Mouse (Mus musculus) hindbrain, embryonic 14.5 days (tissue): Measurements from ENCODE around the gene Micall1. TPM values are rescaled to one million over a fixed set of nuclear protein-coding genes. Genes with fewer than 3 reads are reported as not detected.

Experiments
- ATAC-seq: fragments of 200-750 bp; cut with Nextera tagmentation; 2 replicates; pipeline ENCODE4 v1.8.0; 2017; ENCODE audit warnings: moderate number of reproducible peaks, mild to moderate bottlenecking, moderate TSS enrichment, moderate library complexity; ENCODE audit not compliant: low FRiP score
- DNase-seq: peaks from one replicate; pipeline ENCODE4 v3.0.0-alpha.2; 2015; ENCODE audit warnings: low spot score
- H3K27ac ChIP-seq: fragments of 300-500 bp; sonication (generic); 2 replicates; pipeline ENCODE4 v1.5.1; 2014; ENCODE audit warnings: mild to moderate bottlenecking, moderate library complexity
- H3K27me3 ChIP-seq: fragments of 300-500 bp; sonication (generic); 2 replicates; pipeline ENCODE4 v1.6.1; 2014; ENCODE audit warnings: mild to moderate bottlenecking, low read length, mixed read lengths; ENCODE audit not compliant: control insufficient read depth, insufficient read depth
- H3K36me3 ChIP-seq: fragments of 300-500 bp; sonication (generic); replicated peaks from 2 replicates; pipeline ENCODE4 v1.6.1; 2014; ENCODE audit not compliant: control insufficient read depth, insufficient read depth
- H3K4me1 ChIP-seq: fragments of 300-500 bp; sonication (generic); replicated peaks from 2 replicates; pipeline ENCODE4 v1.6.1; 2014; ENCODE audit warnings: antibody characterized with exemption, low read length, mixed read lengths; ENCODE audit not compliant: control insufficient read depth, insufficient read depth
- H3K4me2 ChIP-seq: fragments of 300-500 bp; sonication (generic); replicated peaks from 2 replicates; pipeline ENCODE4 v1.6.1; 2014; ENCODE audit warnings: mild to moderate bottlenecking, moderate library complexity
- H3K4me3 ChIP-seq: fragments of 300-500 bp; sonication (generic); replicated peaks from 2 replicates; pipeline ENCODE4 v1.5.1; 2014; ENCODE audit warnings: mild to moderate bottlenecking, low read length
- H3K9ac ChIP-seq: fragments of 300-500 bp; sonication (generic); 2 replicates; pipeline ENCODE4 v1.6.1; 2014
- H3K9me3 ChIP-seq: fragments of 300-500 bp; sonication (generic); 2 replicates; pipeline ENCODE4 v1.6.1; 2016; ENCODE audit warnings: low read length; ENCODE audit not compliant: control insufficient read depth
- WGBS: fragments of 180-500 bp; shearing (Covaris S2); extraction: QIAGEN DNeasy Blood & Tissue Kit; methylation state at CpG from one replicate; pipeline ENCODE4 v1.1.7; 2014; 5-methylcytosine and 5-hydroxymethylcytosine counted together
- polyA plus RNA-seq: library from polyadenylated mRNA; unstranded; fragments of >200 nt; fragmentation: Nextera tagmentation; extraction: Ambion mirVana; gene quantifications from 2 replicates; pipeline ENCODE4 v1.2.1, GENCODE M21; 2014

Gene Micall1
- polyA plus RNA-seq, 1 experiment from 2014 or later = 14.3 TPM

DNA sequence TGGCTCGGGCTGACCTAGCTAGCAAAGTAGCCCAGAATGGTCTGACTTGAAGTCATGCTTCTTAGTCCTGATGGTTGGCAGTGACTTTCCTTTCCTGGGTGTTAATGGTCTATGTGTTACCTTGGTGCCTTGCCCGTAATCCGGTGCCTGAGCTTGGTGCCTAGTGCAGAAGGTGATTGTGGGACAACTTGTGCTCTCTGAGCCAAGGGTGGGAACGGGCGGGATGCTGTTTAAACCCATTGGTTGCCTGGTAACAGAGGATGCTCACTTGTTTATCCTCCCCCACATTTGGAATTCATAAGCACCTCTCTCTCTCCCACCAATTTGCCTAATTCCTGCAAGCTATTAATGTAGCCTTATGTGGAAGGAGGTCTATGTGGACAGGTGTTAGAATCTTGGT lies 13.2 kb upstream of the Micall1 start:
- peaks cover 58% of the 10 kb centered on the region for H3K36me3 ChIP-seq
- ATAC-seq (no peak), DNase-seq (no peak)
- H3K9ac ChIP-seq = no peak overlapping the region
- no peaks in the 10 kb centered on the region for H3K27me3 ChIP-seq
- H3K9me3 ChIP-seq = no peaks in the 10 kb centered on the region
- WGBS = 83% methylated on average over 5 of the region's 5 CpGs
- no peaks in the 10 kb centered on the region for H3K4me1 ChIP-seq
- H3K4me2 ChIP-seq = no peak overlapping the region
- H3K4me3 ChIP-seq = no peak overlapping the region
- H3K27ac ChIP-seq = no peak overlapping the region

DNA sequence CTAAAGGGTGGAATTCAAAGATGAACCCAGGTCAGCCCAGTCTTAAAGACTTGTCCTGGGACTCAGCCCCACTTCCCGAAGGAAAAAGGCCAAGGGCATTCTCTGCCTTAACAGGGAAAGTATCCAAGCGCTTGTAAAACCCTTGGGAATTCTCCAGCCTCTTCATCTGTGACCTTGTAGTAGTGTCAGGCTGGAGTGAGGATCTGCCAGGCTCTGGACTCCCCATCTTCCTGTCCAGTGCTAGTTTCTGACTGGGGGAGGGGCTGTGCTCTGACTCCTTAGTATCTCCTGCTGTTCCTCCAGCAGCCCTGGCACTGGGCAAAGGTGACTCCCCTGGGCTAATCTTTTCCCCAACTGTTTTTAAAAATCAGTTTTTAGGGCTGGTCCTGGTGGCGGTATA lies 12.1 kb upstream of the Micall1 start:
- DNase-seq (no peak), ATAC-seq (no peak)
- H3K9me3 ChIP-seq = no peaks in the 10 kb centered on the region
- no peak overlapping the region for H3K27ac ChIP-seq
- H3K36me3 ChIP-seq = peaks cover 47% of the 10 kb centered on the region
- H3K27me3 ChIP-seq = no peaks in the 10 kb centered on the region
- 86% methylated on average over 3 of the region's 3 CpGs for WGBS
- H3K4me3 ChIP-seq = no peak overlapping the region
- H3K9ac ChIP-seq = no peak overlapping the region
- H3K4me1 ChIP-seq = no peaks in the 10 kb centered on the region
- H3K4me2 ChIP-seq = no peak overlapping the region

DNA sequence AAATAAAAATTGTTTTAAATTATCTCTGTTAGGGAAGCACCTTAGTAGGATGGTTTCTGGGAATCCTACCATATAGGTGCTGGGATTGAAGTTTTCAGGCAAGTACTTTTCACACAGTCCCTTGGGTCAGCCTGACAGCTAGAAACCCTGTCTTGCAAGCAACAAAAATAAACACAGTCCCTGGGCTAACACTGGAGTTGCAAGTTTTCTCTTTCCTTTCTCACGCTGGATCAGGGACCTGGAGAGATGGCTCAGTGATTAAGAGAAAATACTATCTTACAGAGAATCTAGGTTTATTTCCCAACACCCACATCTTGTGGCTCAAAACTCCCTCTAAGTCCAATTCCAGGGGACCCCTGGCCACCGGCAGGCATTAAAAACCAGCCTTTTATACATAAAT lies 11.6 kb upstream of the Micall1 start:
- WGBS = 53% methylated on average over 2 of the region's 2 CpGs
- H3K27me3 ChIP-seq = no peaks in the 10 kb centered on the region
- H3K4me2 ChIP-seq = no peak overlapping the region
- no peaks in the 10 kb centered on the region for H3K4me1 ChIP-seq
- no peak for ATAC-seq
- no peak overlapping the region for H3K27ac ChIP-seq
- H3K9me3 ChIP-seq = no peaks in the 10 kb centered on the region
- no peak for DNase-seq
- H3K9ac ChIP-seq = no peak overlapping the region
- peaks cover 41% of the 10 kb centered on the region for H3K36me3 ChIP-seq
- no peak overlapping the region for H3K4me3 ChIP-seq

DNA sequence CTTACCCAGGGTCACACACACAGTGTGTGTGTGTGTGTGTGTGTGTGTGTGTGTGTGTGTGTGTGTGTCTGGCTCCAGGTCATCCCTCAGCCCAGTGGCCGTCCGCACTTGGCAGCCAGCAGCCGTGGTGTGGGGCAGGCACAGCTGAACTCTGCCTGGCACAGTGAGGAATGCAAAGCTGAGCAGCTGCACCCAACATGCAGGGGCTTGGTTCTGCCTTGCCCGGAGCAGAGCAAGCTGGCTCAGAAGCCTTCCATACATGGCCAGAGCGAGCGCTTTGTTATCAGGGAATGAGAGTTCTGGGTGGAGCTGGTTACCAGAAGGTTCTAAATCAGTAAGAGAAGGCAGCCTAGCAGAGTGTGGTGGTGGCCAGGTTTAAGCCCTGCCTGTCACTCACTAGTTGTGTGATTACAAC lies 11.1 kb upstream of the Micall1 start:
- Histone ChIP-seq H3K27ac (no peak overlapping the region), H3K4me2 (no peak overlapping the region), H3K9me3 (no peaks in the 10 kb centered on the region), H3K36me3 (peaks cover 37% of the 10 kb centered on the region), H3K4me1 (no peaks in the 10 kb centered on the region), H3K9ac (no peak overlapping the region), H3K27me3 (no peaks in the 10 kb centered on the region), H3K4me3 (no peak overlapping the region)
- ATAC-seq (no peak), DNase-seq (no peak)
- WGBS = 56% methylated on average over 6 of the region's 6 CpGs

DNA sequence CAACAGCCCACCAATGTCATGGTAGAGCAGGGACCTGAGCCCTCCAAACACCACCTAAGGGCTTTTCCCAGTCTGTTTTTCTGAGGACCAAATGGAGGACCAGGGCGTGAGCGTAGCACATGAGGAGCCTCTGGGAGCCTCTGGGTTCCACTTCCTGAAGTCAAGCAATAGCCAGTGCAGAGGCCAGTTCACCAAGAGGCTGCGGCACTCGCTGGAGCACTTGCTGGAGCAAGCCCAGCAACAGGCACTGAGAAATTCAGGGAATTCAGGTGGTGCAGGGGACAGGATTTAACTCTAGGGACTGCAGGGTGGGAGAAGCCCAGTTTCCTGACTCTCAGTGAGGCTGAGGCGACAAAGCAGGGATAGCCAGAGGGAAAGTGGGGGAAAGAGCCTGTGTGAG lies 10.5 kb upstream of the Micall1 start:
- no peaks in the 10 kb centered on the region for H3K4me1 ChIP-seq
- no peak overlapping the region for H3K9ac ChIP-seq
- H3K36me3 ChIP-seq = peaks cover 31% of the 10 kb centered on the region
- DNase-seq (no peak), ATAC-seq (no peak)
- 70% methylated on average over 5 of the region's 5 CpGs for WGBS
- H3K27me3 ChIP-seq = no peaks in the 10 kb centered on the region
- no peak overlapping the region for H3K4me3 ChIP-seq
- H3K9me3 ChIP-seq = no peaks in the 10 kb centered on the region
- no peak overlapping the region for H3K27ac ChIP-seq
- no peak overlapping the region for H3K4me2 ChIP-seq

DNA sequence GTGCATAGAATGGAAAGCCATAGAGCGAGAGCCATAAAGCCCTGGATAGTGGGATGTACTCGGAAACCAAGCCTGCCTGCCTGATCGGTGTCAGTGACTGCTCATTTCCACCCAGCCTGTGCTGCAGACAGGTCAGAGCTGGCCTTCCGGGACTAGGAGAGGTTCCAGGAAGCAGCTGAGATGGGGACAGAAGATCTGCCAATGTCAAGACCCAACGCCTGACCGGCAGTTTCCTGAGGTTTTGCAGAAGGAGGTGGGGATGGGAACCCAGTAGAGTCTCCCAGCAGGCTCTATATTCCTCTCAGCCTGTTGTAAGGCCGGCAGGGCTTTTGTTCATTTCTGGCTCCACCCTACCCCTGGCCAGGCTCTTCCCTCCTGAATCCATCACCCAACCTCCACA lies 9.8 kb upstream of the Micall1 start:
- no peak for ATAC-seq
- no peak overlapping the region for H3K4me2 ChIP-seq
- H3K9ac ChIP-seq = no peak overlapping the region
- no peak for DNase-seq
- no peaks in the 10 kb centered on the region for H3K4me1 ChIP-seq
- no peaks in the 10 kb centered on the region for H3K27me3 ChIP-seq
- H3K36me3 ChIP-seq = peaks cover 24% of the 10 kb centered on the region
- no peak overlapping the region for H3K4me3 ChIP-seq
- WGBS = 55% methylated on average over 7 of the region's 7 CpGs
- H3K9me3 ChIP-seq = no peaks in the 10 kb centered on the region
- H3K27ac ChIP-seq = 0 out of 2 replicates have a peak overlapping the region, but pooled peaks have one; percentile 7

DNA sequence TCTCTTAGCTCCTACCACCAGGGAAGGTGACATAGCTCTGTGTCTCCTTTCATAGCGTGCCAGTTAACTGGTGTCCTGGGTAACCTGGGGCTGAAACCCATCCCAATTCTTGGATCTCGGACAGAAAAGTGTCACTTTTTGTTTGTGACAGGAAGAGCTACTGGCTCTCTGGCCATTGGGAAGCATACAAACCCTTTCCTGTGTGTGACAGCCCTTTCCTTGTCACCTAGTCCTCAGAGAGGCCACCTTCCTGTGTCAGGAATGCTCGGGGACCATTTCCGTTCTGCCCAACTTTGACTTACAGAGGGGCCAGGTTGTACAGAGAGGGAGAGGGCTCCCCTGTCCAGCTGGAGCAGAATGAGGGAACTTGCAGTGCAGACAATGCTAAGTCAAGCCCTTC lies 9.2 kb upstream of the Micall1 start:
- Histone ChIP-seq H3K4me2 (no peak overlapping the region), H3K36me3 (peaks cover 18% of the 10 kb centered on the region), H3K9me3 (no peaks in the 10 kb centered on the region), H3K4me3 (no peak overlapping the region), H3K9ac (no peak overlapping the region), H3K27me3 (no peaks in the 10 kb centered on the region), H3K4me1 (no peaks in the 10 kb centered on the region), H3K27ac (0 out of 2 replicates have a peak overlapping the region, but pooled peaks have one; percentile 7)
- 71% methylated on average over 4 of the region's 4 CpGs for WGBS
- no peak for ATAC-seq
- no peak for DNase-seq

DNA sequence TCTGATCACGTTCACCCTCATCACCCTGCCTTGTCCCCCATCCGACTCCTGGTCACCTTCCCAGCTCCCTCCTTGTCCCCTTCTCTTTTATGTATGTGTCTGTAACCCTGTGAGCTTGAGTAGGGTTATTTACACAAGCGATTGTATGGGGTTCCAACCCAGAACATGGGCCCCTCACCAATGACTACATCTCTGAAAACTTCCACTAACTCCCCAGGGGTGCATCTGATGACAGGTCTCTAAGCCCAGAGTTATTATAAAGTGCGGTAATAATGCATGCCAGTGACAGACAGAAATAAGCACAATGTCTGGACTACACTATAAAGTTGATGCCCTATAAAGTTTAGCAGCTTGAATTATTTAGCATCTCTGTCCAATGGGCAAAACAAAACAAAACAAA lies 8.3 kb upstream of the Micall1 start:
- Histone ChIP-seq H3K9me3 (no peaks in the 10 kb centered on the region), H3K4me1 (no peaks in the 10 kb centered on the region), H3K27me3 (no peaks in the 10 kb centered on the region), H3K36me3 (peaks cover 9% of the 10 kb centered on the region), H3K27ac (no peak overlapping the region), H3K9ac (no peak overlapping the region), H3K4me3 (no peak overlapping the region), H3K4me2 (no peak overlapping the region)
- ATAC-seq = no peak
- no peak for DNase-seq
- WGBS = 76% methylated on average over 4 of the region's 4 CpGs

DNA sequence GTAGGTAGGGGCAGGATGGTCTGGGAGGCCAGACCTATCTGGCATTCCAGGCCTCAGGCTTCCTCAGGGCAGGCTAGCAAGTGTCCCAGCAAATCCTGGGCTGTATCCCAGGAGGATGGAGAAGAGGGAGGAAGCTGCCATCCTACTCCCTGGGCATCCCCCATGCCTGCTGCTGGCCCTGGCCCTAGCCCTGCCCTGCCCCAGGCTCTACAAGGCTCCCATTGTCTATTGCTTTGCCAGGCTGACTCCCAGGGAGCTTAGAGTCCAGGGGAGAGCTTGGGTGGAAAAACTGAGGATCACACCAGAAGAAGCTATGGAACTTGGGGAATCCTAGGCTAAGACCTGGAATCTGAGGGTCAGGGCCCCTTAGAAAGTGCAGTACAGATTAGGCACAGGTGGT lies 7.2 kb upstream of the Micall1 start:
- H3K9ac ChIP-seq = no peak overlapping the region
- H3K4me1 ChIP-seq = no peaks in the 10 kb centered on the region
- H3K36me3 ChIP-seq = no peaks in the 10 kb centered on the region
- no peaks in the 10 kb centered on the region for H3K27me3 ChIP-seq
- H3K4me3 ChIP-seq = no peak overlapping the region
- H3K27ac ChIP-seq = no peak overlapping the region
- ATAC-seq (no peak), DNase-seq (no peak)
- H3K4me2 ChIP-seq = no peak overlapping the region
- no peaks in the 10 kb centered on the region for H3K9me3 ChIP-seq

DNA sequence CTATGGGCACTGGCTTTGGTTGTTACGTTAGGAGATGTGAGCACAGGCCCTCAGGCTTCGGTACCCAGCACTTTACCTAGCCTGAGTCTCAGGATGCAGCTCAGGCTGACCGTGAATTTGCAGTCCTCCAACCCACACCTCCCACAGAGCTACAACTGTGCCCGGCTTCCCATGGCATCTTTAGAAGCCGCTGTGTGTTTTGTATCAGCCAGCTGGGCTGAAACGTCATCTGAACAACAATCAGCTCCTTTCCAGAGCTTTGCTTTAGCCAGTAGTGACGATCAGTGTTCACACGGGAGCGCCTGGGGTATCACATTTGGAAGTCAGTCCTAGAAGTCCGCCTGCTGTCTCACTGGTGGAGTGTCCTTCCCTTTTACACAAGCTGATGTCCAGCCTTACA lies 5.4 kb upstream of the Micall1 start:
- Histone ChIP-seq H3K27ac (no peak overlapping the region), H3K9me3 (no peaks in the 10 kb centered on the region), H3K27me3 (no peaks in the 10 kb centered on the region), H3K9ac (no peak overlapping the region), H3K4me3 (no peak overlapping the region), H3K4me1 (0 out of 2 replicates have a peak, but pooled peaks cover 4% of the 10 kb centered on the region), H3K4me2 (no peak overlapping the region), H3K36me3 (no peaks in the 10 kb centered on the region)
- 65% methylated on average over 10 of the region's 10 CpGs for WGBS
- DNase-seq (no peak), ATAC-seq (no peak)
